Mouse (Mus musculus) liver, embryonic 14.5 days (tissue): Measurements from ENCODE around the gene Zyx. TPM values are rescaled to one million over a fixed set of nuclear protein-coding genes. Genes with fewer than 3 reads are reported as not detected.

Experiments used
- ATAC-seq: fragments of 200-750 bp; cut with Nextera tagmentation; 2 replicates; pipeline ENCODE4 v1.8.0; 2017; ENCODE audit warnings: moderate number of reproducible peaks, mild to moderate bottlenecking, moderate library complexity; ENCODE audit not compliant: insufficient read depth
- DNase-seq, 3 experiments: peaks; one replicate each; pipeline ENCODE4 v3.0.0-alpha.2; 2012 to 2013; ENCODE audit warnings: low read depth in 3 of 3, low spot score in 3 of 3
- H3K27ac ChIP-seq: fragments of 300-500 bp; sonication (generic); 2 replicates; pipeline ENCODE4 v1.5.1; 2014; ENCODE audit warnings: moderate library complexity, mild to moderate bottlenecking, control low read depth, inconsistent platforms
- H3K27me3 ChIP-seq: fragments of 300-500 bp; sonication (generic); 2 replicates; pipeline ENCODE4 v1.6.1; 2014; ENCODE audit warnings: mild to moderate bottlenecking, low read length, moderate library complexity; ENCODE audit not compliant: control insufficient read depth, insufficient read depth
- H3K36me3 ChIP-seq: fragments of 300-500 bp; sonication (generic); replicated peaks from 2 replicates; pipeline ENCODE4 v1.6.1; 2014; ENCODE audit warnings: low read depth; ENCODE audit not compliant: control insufficient read depth, insufficient read depth
- H3K4me1 ChIP-seq, 2 experiments: fragments of 200-500 bp in 1 of 2; fragments of 300-500 bp in 1 of 2; sonication (generic) in 1 of 2; replicated peaks; 2 replicates each; pipeline ENCODE4 v1.6.1; 2012 to 2014; ENCODE audit warnings: antibody characterized with exemption in 1 of 2, inconsistent platforms in 1 of 2, low read length in 1 of 2; ENCODE audit not compliant: control insufficient read depth in 2 of 2, insufficient read depth in 2 of 2
- H3K4me2 ChIP-seq: fragments of 300-500 bp; sonication (generic); 2 replicates; pipeline ENCODE4 v1.6.1; 2014; ENCODE audit warnings: low read depth, mild to moderate bottlenecking, control low read depth, moderate library complexity
- H3K4me3 ChIP-seq, 2 experiments: fragments of 200-500 bp in 1 of 2; fragments of 300-500 bp in 1 of 2; sonication (generic) in 1 of 2; 2 replicates each; pipeline ENCODE4 v1.5.1; 2012 to 2014; ENCODE audit warnings: low read depth in 2 of 2, low read length in 2 of 2, mild to moderate bottlenecking in 2 of 2, control low read depth in 1 of 2, inconsistent platforms in 1 of 2, moderate library complexity in 1 of 2; ENCODE audit not compliant: insufficient read depth in 1 of 2
- H3K9ac ChIP-seq: fragments of 300-500 bp; sonication (generic); replicated peaks from 2 replicates; pipeline ENCODE4 v1.6.1; 2014; ENCODE audit warnings: mild to moderate bottlenecking, control low read depth, moderate library complexity
- H3K9me3 ChIP-seq: fragments of 300-500 bp; sonication (generic); 2 replicates; pipeline ENCODE4 v1.6.1; 2016; ENCODE audit warnings: low read length, mixed read lengths; ENCODE audit not compliant: control insufficient read depth
- CTCF ChIP-seq: IDR thresholded peaks from 2 replicates; pipeline ENCODE4 v1.5.1; 2016; ENCODE audit warnings: antibody characterized with exemption, low read depth, control low read depth
- EP300 ChIP-seq: IDR thresholded peaks from 2 replicates; pipeline ENCODE4 v1.6.1; 2016; ENCODE audit warnings: antibody characterized with exemption, low read depth
- WGBS: fragments of 180-500 bp; shearing (Covaris S2); extraction: QIAGEN DNeasy Blood & Tissue Kit; methylation state at CpG from one replicate; pipeline ENCODE4 v1.1.7; 2014; ENCODE audit not compliant: insufficient replicate concordance; 5-methylcytosine and 5-hydroxymethylcytosine counted together
- polyA plus RNA-seq, 2 experiments: library from polyadenylated mRNA; depleted of rRNA in 1 of 2; stranded (reverse) in 1 of 2; unstranded in 1 of 2; fragments of >200 nt; fragmentation: Nextera tagmentation in 1 of 2; extraction: Ambion mirVana in 1 of 2; gene quantifications; 2 replicates each; pipeline versions ENCODE4 v1.2.1 to v1.2.3; 2012 to 2014

The Zyx gene
- polyA plus RNA-seq, 2 experiments, result 26.7 to 30.2 TPM

- WGBS, result 46% methylated on average over 9 of the region's 9 CpGs
- H3K4me1 ChIP-seq, result 0 out of 4 replicates have a peak, but pooled peaks cover 0 to 3% of the 10 kb centered on the region in 2 experiments
- H3K4me3 ChIP-seq, result no peak overlapping the region
- DNase-seq (no peak), ATAC-seq (peak; percentile 13; the same call in 1 of the 2 replicates)
- no peaks in the 10 kb centered on the region for H3K9me3 ChIP-seq
- no peak overlapping the region for H3K4me2 ChIP-seq
- no peaks in the 10 kb centered on the region for H3K27me3 ChIP-seq
- H3K36me3 ChIP-seq, result no peaks in the 10 kb centered on the region
- H3K27ac ChIP-seq, result no peak overlapping the region
- TF ChIP-seq EP300 (no peak), CTCF (no peak)
- H3K9ac ChIP-seq, result no peak overlapping the region
Observed at GRCm38 (mm10) chr6:42381916-42382381, 32.5 kb downstream of the Zyx start.

DNA sequence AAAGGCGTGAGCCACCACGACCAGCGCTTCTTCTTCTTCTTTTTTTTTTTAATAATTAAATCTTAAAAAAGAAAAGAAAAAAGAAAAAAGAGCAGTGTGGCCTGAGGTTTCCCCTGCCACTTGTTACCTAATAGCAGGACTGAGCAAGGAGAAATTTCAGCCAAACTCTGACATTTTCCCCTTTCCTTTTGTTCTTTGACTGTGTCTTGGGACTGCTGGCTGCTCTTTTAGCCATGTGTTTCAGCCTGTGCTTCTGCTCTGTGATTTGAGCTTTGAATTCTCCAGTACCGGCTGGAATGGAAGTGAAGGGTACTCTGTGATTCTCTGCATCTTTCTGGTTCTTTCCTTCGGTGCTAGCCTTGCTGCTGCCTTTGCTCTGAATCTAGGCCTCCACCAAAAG, 33.9 kb downstream of the Zyx start:
- DNase-seq (no peak), ATAC-seq (no peak)
- no peak overlapping the region for H3K4me3 ChIP-seq
- H3K9me3 ChIP-seq, result no peaks in the 10 kb centered on the region
- 0 out of 4 replicates have a peak, but pooled peaks cover 0 to 3% of the 10 kb centered on the region in 2 experiments for H3K4me1 ChIP-seq
- no peaks in the 10 kb centered on the region for H3K27me3 ChIP-seq
- TF ChIP-seq CTCF (no peak), EP300 (no peak)
- no peak overlapping the region for H3K9ac ChIP-seq
- WGBS, result 63% methylated on average over 5 of the region's 5 CpGs
- no peaks in the 10 kb centered on the region for H3K36me3 ChIP-seq
- no peak overlapping the region for H3K27ac ChIP-seq
- H3K4me2 ChIP-seq, result no peak overlapping the region

GRCm38 (mm10) chr6:42385635-42386034, 36.2 kb downstream of the Zyx start:
- WGBS, result 41% methylated on average over 4 of the region's 4 CpGs

GRCm38 (mm10) chr6:42391796-42392330, 42.4 kb downstream of the Zyx start:
- Histone ChIP-seq H3K36me3 (no peaks in the 10 kb centered on the region), H3K4me2 (no peak overlapping the region), H3K4me3 (no peak overlapping the region), H3K9me3 (no peaks in the 10 kb centered on the region), H3K4me1 (no peaks in the 10 kb centered on the region), H3K27ac (no peak overlapping the region), H3K27me3 (no peaks in the 10 kb centered on the region), H3K9ac (no peak overlapping the region)
- TF ChIP-seq EP300 (no peak), CTCF (no peak)
- no peak for DNase-seq
- 34% methylated on average over 2 of the region's 2 CpGs for WGBS
- ATAC-seq, result no peak

More at GRCm38 (mm10) chr6:42385635-42386034, 36.2 kb downstream of the Zyx start:
- Histone ChIP-seq H3K9me3 (no peaks in the 10 kb centered on the region), H3K27ac (no peak overlapping the region), H3K36me3 (no peaks in the 10 kb centered on the region), H3K4me2 (no peak overlapping the region), H3K9ac (no peak overlapping the region), H3K4me1 (0 out of 4 replicates have a peak, but pooled peaks cover 0 to 3% of the 10 kb centered on the region in 2 experiments), H3K27me3 (no peaks in the 10 kb centered on the region), H3K4me3 (no peak overlapping the region)
- ATAC-seq (no peak), DNase-seq (no peak)
- TF ChIP-seq EP300, result no peak

- Histone ChIP-seq H3K9me3 (no peaks in the 10 kb centered on the region), H3K4me3 (no peak overlapping the region), H3K4me1 (no peaks in the 10 kb centered on the region), H3K9ac (no peak overlapping the region), H3K27me3 (no peaks in the 10 kb centered on the region), H3K4me2 (no peak overlapping the region), H3K36me3 (no peaks in the 10 kb centered on the region), H3K27ac (no peak overlapping the region)
- 52% methylated on average over 9 of the region's 9 CpGs for WGBS
- TF ChIP-seq CTCF (no peak), EP300 (no peak)
- DNase-seq (peak in 2 of 3 experiments; percentile 9 to 39), ATAC-seq (no peak)
Observed at GRCm38 (mm10) chr6:42395960-42396809, 46.8 kb downstream of the Zyx start.
